Comparison of ENCODE assay signal across 9 mouse cellular contexts in the genomic region with DNA sequence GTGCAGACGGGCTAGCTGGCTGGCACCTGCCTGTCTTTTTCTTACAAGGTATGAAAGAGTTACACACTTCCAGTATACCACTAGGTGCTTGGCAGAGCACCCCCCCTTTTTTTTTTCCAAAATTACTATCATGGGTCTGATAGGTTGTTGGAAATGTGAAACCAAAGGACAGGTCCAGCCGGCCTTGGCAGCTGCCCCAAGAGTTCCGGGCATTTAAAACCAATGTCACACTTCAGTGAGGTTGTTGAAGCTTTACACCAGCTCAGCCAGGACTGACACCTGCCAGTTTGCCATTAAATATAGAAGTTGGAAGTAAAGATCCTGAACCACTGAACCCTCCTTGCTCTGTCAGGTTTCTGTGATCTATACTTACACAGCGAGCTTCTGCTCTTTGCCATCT. TPM values are rescaled to one million over a fixed set of nuclear protein-coding genes. Genes with fewer than 3 reads are reported as not detected.
DNase-seq lines count a peak whose midpoint lies in the region; ATAC-seq lines count a peak whose summit lies in the region.
"Had no signal": no experiment of that assay in that cellular context is flagged by ENCODE, and none has a peak within 500 bp of the region (broad histone marks: within the 10 kb centered on the region; RNA-seq: fewer than 3 reads in every experiment).

No protein-coding gene starts in this region.

- H3K4me1 ChIP-seq in embryonic facial prominence, embryonic 10.5 days: peaks cover 30% of the 10 kb centered on the region
- peaks cover 10% of the 10 kb centered on the region; the same call in 1 of the 2 replicates for H3K4me1 ChIP-seq in forebrain, embryonic 11.5 days (replicated peaks; ENCODE audit: control insufficient read depth, insufficient read depth, low read length)
- H3K4me1 ChIP-seq in hindbrain, embryonic 12.5 days: peaks cover 24% of the 10 kb centered on the region

- peak overlapping the region; percentile 12; the same call in 1 of the 2 replicates for H3K9ac ChIP-seq in forebrain, embryonic 11.5 days (ENCODE audit: low read length)
- peak overlapping the region; percentile 62 for H3K9ac ChIP-seq in hindbrain, embryonic 12.5 days
- H3K9ac ChIP-seq: intestine, embryonic 15.5 days had no signal

- ATAC-seq in forebrain, embryonic 11.5 days (replicated peaks; ENCODE audit: low FRiP score): no peak
- ATAC-seq in hindbrain, embryonic 12.5 days (ENCODE audit: low FRiP score): no peak
- ATAC-seq: intestine, embryonic 15.5 days had no signal

- H3K27me3 ChIP-seq in embryonic facial prominence, embryonic 10.5 days (replicated peaks; ENCODE audit: low read depth, poor library complexity, severe bottlenecking): peaks cover 4% of the 10 kb centered on the region; the same call in 1 of the 2 replicates
- H3K27me3 ChIP-seq in forebrain, embryonic 11.5 days (ENCODE audit: control insufficient read depth, insufficient read depth, low read length): no peaks in the 10 kb centered on the region
- H3K27me3 ChIP-seq in hindbrain, embryonic 12.5 days: no peaks in the 10 kb centered on the region
- H3K27me3 ChIP-seq: intestine, embryonic 15.5 days had no signal

- H3K4me2 ChIP-seq in forebrain, embryonic 11.5 days (ENCODE audit: low read depth, low read length, severe bottlenecking): peak overlapping the region; percentile 48
- H3K4me2 ChIP-seq in hindbrain, embryonic 12.5 days (replicated peaks): peak overlapping the region; percentile 71
- H3K4me2 ChIP-seq: intestine, embryonic 15.5 days; liver, embryonic 11.5 days had no signal

- no peaks in the 10 kb centered on the region for H3K9me3 ChIP-seq in embryonic facial prominence, embryonic 10.5 days
- H3K9me3 ChIP-seq in forebrain, embryonic 11.5 days (ENCODE audit: control insufficient read depth, low read length): no peaks in the 10 kb centered on the region
- H3K9me3 ChIP-seq in hindbrain, embryonic 12.5 days (replicated peaks): no peaks in the 10 kb centered on the region
- H3K9me3 ChIP-seq: intestine, embryonic 15.5 days had no signal

- WGBS in embryonic facial prominence, embryonic 10.5 days: 85% methylated on average over 4 of the region's 4 CpGs
- 85% methylated on average over 4 of the region's 4 CpGs for whole genome bisulfite sequencing in forebrain, embryonic 11.5 days
- WGBS in hindbrain, embryonic 12.5 days: 61% methylated on average over 4 of the region's 4 CpGs

- peak overlapping the region; percentile 26; the same call in 1 of the 2 replicates for H3K4me3 ChIP-seq in embryonic facial prominence, embryonic 10.5 days
- peak overlapping the region; percentile 26; the same call in 1 of the 2 replicates for H3K4me3 ChIP-seq in forebrain, embryonic 11.5 days (ENCODE audit: low read depth, low read length)
- H3K4me3 ChIP-seq in hindbrain, embryonic 12.5 days: peak overlapping the region; percentile 42
- H3K4me3 ChIP-seq: intestine, embryonic 15.5 days had no signal

- H3K27ac ChIP-seq in embryonic facial prominence, embryonic 10.5 days (replicated peaks): no peak overlapping the region
- no peak overlapping the region for H3K27ac ChIP-seq in forebrain, embryonic 11.5 days (ENCODE audit: low read depth, low read length)
- no peak overlapping the region for H3K27ac ChIP-seq in hindbrain, embryonic 12.5 days
- H3K27ac ChIP-seq: intestine, embryonic 15.5 days had no signal

- no peak for DNase-seq in embryonic facial prominence, embryonic 10.5 days (ENCODE audit: low spot score)
- no peak for DNase-seq in forebrain, embryonic 11.5 days (ENCODE audit: low spot score)
- DNase-seq in kidney, postnatal 4 days: peak; percentile 33 to 52
- DNase-seq in ovary, postnatal 10 days (ENCODE audit: low spot score): no peak
- DNase-seq in ovary, adult 18-20 months (ENCODE audit: low spot score): no peak
- no peak for DNase-seq in retina, embryonic 14.5 days (ENCODE audit: low spot score)

- peaks cover 45% of the 10 kb centered on the region for H3K36me3 ChIP-seq in embryonic facial prominence, embryonic 10.5 days (replicated peaks)
- peaks cover 17% of the 10 kb centered on the region; the same call in 1 of the 2 replicates for H3K36me3 ChIP-seq in forebrain, embryonic 11.5 days (ENCODE audit: control insufficient read depth, insufficient read depth, low read length)
- peaks cover 34% of the 10 kb centered on the region for H3K36me3 ChIP-seq in hindbrain, embryonic 12.5 days
- H3K36me3 ChIP-seq: intestine, embryonic 15.5 days had no signal

RNA-seq across cellular contexts. Expression of a gene that starts 4.6 kb away (rescaled TPM):
- 65.5 and 73.2 TPM in 2 replicates for polyA plus RNA-seq in embryonic facial prominence, embryonic 10.5 days (2016; fragmentation: Nextera tagmentation; extraction: Ambion mirVana)
- 232 and 287 TPM in 2 replicates for polyA plus RNA-seq in forebrain, embryonic 11.5 days (2014; fragmentation: Nextera tagmentation; extraction: Ambion mirVana)
- polyA plus RNA-seq in hindbrain, embryonic 12.5 days (2016; fragmentation: Nextera tagmentation; extraction: Ambion mirVana): 363 and 373 TPM in 2 replicates

RNA-seq across cellular contexts. Expression of a gene that starts 37.1 kb away (rescaled TPM):
- polyA plus RNA-seq in embryonic facial prominence, embryonic 10.5 days (2016; fragmentation: Nextera tagmentation; extraction: Ambion mirVana): 97.9 and 99.9 TPM in 2 replicates
- polyA plus RNA-seq in forebrain, embryonic 11.5 days (2014; fragmentation: Nextera tagmentation; extraction: Ambion mirVana): 114 and 123 TPM in 2 replicates
- polyA plus RNA-seq in hindbrain, embryonic 12.5 days (2016; fragmentation: Nextera tagmentation; extraction: Ambion mirVana): 80.5 and 93.8 TPM in 2 replicates

RNA-seq across cellular contexts. Expression of a gene that starts 47.9 kb away (rescaled TPM):
- 101 and 105 TPM in 2 replicates for polyA plus RNA-seq in embryonic facial prominence, embryonic 10.5 days (2016; fragmentation: Nextera tagmentation; extraction: Ambion mirVana)
- polyA plus RNA-seq in forebrain, embryonic 11.5 days (2014; fragmentation: Nextera tagmentation; extraction: Ambion mirVana): 185 and 229 TPM in 2 replicates
- 785 and 845 TPM in 2 replicates for polyA plus RNA-seq in hindbrain, embryonic 12.5 days (2016; fragmentation: Nextera tagmentation; extraction: Ambion mirVana)

Comparison
In these comparisons a context has a peak if more than half of its experiments do, and no peak if none do; other contexts are left out.
1. DNase-seq: peak in kidney, postnatal 4 days (2 of 2); none in embryonic facial prominence, embryonic 10.5 days (single experiment), forebrain, embryonic 11.5 days (single experiment), ovary, postnatal 10 days (single experiment), ovary, adult 18-20 months (single experiment) and retina, embryonic 14.5 days (single experiment).
2. Peak in every context shown above with its lines, with median percentiles within 50 percentile points of each other: H3K4me3 ChIP-seq.